Mouse (Mus musculus): ENCODE results near the gene Gon7. TPM values are rescaled to one million over a fixed set of nuclear protein-coding genes. Genes with fewer than 3 reads are reported as not detected.

Gon7 gene
- polyA plus RNA-seq, 1 experiment: 10.4 TPM

DNA sequence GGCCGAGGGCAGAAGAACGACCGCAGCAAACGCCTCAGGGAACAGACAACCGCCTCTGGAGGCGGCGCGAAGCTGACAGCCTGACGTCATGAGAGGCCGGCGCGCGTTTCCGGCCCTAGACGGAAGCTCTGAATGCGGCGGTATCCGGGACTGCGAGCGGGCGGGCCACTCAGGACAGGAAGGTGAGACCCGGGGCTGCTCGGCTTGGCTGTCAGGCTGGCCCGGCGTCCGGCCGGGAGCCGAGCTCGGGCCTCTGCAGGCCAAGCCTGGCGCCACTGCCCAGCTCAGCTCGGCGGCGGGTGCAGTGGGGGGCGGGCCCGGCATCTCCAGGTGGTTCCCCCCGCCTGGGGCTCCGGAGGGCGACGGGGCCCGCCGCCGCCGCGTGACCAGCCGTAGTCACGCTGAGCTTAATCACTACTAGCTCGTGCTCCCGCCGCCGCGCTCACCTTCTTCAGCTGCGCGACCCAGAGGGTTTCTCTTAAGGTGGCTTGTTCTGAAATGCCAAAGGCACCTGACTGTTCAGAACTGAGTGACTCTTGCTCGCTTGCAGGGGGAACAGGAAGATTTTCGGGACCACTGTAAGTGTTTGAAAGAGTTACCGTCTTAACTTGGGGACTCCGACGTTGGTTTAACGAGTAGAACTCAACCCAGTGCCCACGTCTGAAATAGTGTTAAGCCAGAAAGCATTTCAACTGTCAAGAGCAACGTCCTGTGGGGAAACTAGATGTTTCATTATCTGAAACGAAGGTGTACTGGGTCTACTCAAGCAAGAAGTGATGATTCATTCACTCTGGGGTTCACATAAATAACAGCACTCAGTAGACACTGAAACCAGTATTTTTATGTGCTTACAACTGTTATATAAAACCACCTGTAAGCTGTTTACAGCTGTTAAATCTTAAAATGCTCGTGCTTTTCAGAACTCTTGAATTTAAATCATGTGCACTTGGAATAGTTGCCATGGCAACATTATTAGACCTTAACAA lies 13.7 kb downstream of the Gon7 start, which contains the start of the genes Moap1 and Tmem251:
Gene Moap1, minus strand, starts transcription at position 73 of the 986 bp plus-strand sequence.
Gene Tmem251, plus strand, starts transcription at position 174 of the 986 bp plus-strand sequence.
- no peaks in the 10 kb centered on the region for H3K27me3 ChIP-seq (replicated peaks)
- no peaks in the 10 kb centered on the region for H3K9me3 ChIP-seq
- H3K4me1 ChIP-seq: peaks cover 46% of the 10 kb centered on the region
- peak within 1 kb of the TSS; percentile 93 for H3K4me3 ChIP-seq (replicated peaks)
- peaks cover 27% of the 10 kb centered on the region for H3K36me3 ChIP-seq (replicated peaks; ENCODE audit: low read length)
- TF ChIP-seq GATA1 (IDR thresholded peaks at IDR 0.05; ENCODE audit: borderline replicate concordance, low read length) (no peak), FLI1 (IDR thresholded peaks at IDR 0.05; ENCODE audit: low read length) (peak; percentile 77; the same call in 1 of the 2 replicates)

DNA sequence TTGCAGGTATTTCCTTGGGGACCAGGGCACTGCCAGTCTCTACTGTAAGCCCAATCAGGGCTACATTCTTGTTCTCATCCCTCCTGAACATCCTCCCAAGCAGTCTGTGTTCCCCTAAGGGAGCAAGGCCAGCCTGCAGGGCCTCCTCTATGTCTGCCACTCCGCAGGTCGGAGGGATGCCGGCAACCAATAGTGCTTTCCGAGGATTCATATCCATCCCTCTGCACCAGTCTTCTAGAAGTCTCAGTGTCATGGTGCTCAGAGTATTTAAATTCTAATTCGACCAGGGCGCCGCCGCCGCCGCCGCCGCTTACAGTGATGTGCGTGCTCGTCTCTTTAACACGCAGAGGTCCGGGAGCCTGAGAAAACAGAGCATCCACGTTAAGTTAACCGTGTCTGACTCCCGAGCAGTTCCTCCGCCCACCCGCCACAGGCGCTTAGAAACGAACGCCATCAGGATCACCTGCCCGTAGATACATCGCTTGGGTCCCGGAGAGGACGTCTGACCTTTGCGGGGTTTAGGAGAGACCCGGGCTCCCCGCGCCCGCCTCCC lies 14.5 kb downstream of the Gon7 start:
- Histone ChIP-seq H3K9me3 (no peaks in the 10 kb centered on the region), H3K4me3 (replicated peaks) (peak overlapping the region; percentile 93), H3K4me1 (peaks cover 38% of the 10 kb centered on the region), H3K36me3 (replicated peaks; ENCODE audit: low read length) (peaks cover 22% of the 10 kb centered on the region), H3K27me3 (replicated peaks) (no peaks in the 10 kb centered on the region)
- TF ChIP-seq FLI1 (IDR thresholded peaks at IDR 0.05; ENCODE audit: low read length) (no peak), GATA1 (IDR thresholded peaks at IDR 0.05; ENCODE audit: borderline replicate concordance, low read length) (no peak)

- no peak overlapping the region for H3K4me3 ChIP-seq (replicated peaks)
- peaks cover 34% of the 10 kb centered on the region for H3K4me1 ChIP-seq
- no peaks in the 10 kb centered on the region for H3K27me3 ChIP-seq (replicated peaks)
- H3K9me3 ChIP-seq: 0 out of 2 replicates have a peak, but pooled peaks cover under 1% of the 10 kb centered on the region
- peaks cover 18% of the 10 kb centered on the region for H3K36me3 ChIP-seq (replicated peaks; ENCODE audit: low read length)
- TF ChIP-seq FLI1 (IDR thresholded peaks at IDR 0.05; ENCODE audit: low read length): no peak
- TF ChIP-seq GATA1 (IDR thresholded peaks at IDR 0.05; ENCODE audit: borderline replicate concordance, low read length): no peak
These were observed 15.5 kb downstream of the Gon7 start for GRCm38 (mm10) chr12:102742056-102742455.

- H3K4me3 ChIP-seq (replicated peaks): no peak overlapping the region
- H3K9me3 ChIP-seq: peaks cover 6% of the 10 kb centered on the region
- H3K36me3 ChIP-seq (replicated peaks; ENCODE audit: low read length): peaks cover 11% of the 10 kb centered on the region
- H3K4me1 ChIP-seq: peaks cover 43% of the 10 kb centered on the region
- H3K27me3 ChIP-seq (replicated peaks): no peaks in the 10 kb centered on the region
- no peak for TF ChIP-seq FLI1 (IDR thresholded peaks at IDR 0.05; ENCODE audit: low read length)
- TF ChIP-seq GATA1 (IDR thresholded peaks at IDR 0.05; ENCODE audit: borderline replicate concordance, low read length): no peak
These were observed 17.3 kb downstream of the Gon7 start for GRCm38 (mm10) chr12:102740285-102740684.

- Histone ChIP-seq H3K36me3 (replicated peaks; ENCODE audit: low read length) (peaks cover 11% of the 10 kb centered on the region), H3K4me1 (peaks cover 45% of the 10 kb centered on the region), H3K27me3 (replicated peaks) (no peaks in the 10 kb centered on the region), H3K4me3 (replicated peaks) (no peak overlapping the region), H3K9me3 (peaks cover 6% of the 10 kb centered on the region)
- TF ChIP-seq FLI1 (IDR thresholded peaks at IDR 0.05; ENCODE audit: low read length): no peak
- no peak for TF ChIP-seq GATA1 (IDR thresholded peaks at IDR 0.05; ENCODE audit: borderline replicate concordance, low read length)
These were observed 18.5 kb downstream of the Gon7 start for GRCm38 (mm10) chr12:102739096-102739495.

GRCm38 (mm10) chr12:102733381-102733780 lies 24.2 kb downstream of the Gon7 start:
- H3K36me3 ChIP-seq (replicated peaks; ENCODE audit: low read length): peaks cover 5% of the 10 kb centered on the region
- no peak for TF ChIP-seq FLI1 (IDR thresholded peaks at IDR 0.05; ENCODE audit: low read length)
- no peak for TF ChIP-seq GATA1 (IDR thresholded peaks at IDR 0.05; ENCODE audit: borderline replicate concordance, low read length)
- H3K27me3 ChIP-seq (replicated peaks): no peaks in the 10 kb centered on the region
- peaks cover 6% of the 10 kb centered on the region for H3K9me3 ChIP-seq
- peaks cover 71% of the 10 kb centered on the region for H3K4me1 ChIP-seq
- H3K4me3 ChIP-seq (replicated peaks): no peak overlapping the region

- Histone ChIP-seq H3K4me1 (peaks cover 68% of the 10 kb centered on the region), H3K27me3 (replicated peaks) (peaks cover 2% of the 10 kb centered on the region), H3K4me3 (replicated peaks) (no peak overlapping the region), H3K36me3 (replicated peaks; ENCODE audit: low read length) (no peaks in the 10 kb centered on the region), H3K9me3 (peaks cover 7% of the 10 kb centered on the region)
- TF ChIP-seq GATA1 (IDR thresholded peaks at IDR 0.05; ENCODE audit: borderline replicate concordance, low read length): no peak
These were observed 26.6 kb downstream of the Gon7 start for GRCm38 (mm10) chr12:102730798-102731619.

DNA sequence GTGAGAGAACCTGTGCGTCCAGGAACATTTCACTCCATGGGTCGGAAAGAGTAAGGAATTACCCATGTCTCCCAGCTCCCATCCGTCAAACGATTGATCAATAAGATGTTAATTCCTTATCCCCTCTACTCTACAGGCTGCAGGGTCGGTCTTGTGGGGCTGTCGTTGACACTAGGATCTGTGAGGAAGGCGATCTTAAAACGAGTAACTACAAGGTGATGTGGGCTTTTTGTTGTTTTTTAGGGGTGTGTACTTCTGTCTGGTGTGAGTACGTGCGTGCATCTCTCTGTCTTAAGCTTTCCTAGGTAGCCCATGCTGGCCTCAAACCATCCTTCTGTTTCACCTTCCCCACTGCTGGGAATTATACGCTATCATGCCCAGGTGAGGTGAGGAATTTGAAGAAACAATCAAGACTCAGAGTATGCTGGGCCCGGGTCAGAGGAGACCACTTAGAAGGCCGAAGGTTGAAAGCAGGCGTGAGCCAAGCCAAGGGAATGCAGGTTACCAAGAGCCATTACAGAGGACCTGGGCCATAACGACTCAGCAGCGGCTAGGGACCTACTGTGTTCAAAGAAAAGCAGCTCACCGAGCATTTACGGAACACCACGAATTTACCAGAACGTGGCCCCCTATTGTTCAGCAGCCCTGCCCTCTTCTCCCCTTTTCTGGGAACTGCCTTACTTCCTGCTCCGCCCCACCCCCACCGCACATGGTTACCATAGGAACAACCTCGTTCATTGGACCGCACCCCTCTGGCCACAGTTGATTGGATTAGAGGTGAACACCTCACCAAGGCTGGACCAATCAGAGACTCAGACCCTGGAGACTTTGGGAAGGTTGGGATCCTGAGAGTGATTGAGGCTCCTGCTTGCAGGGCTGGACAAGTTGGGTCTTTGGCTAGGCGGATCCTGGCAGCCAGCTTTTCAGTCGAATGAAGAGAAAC lies 27.5 kb downstream of the Gon7 start:
- Histone ChIP-seq H3K27me3 (replicated peaks) (peaks cover 2% of the 10 kb centered on the region), H3K36me3 (replicated peaks; ENCODE audit: low read length) (no peaks in the 10 kb centered on the region), H3K4me1 (peaks cover 68% of the 10 kb centered on the region), H3K4me3 (replicated peaks) (peak overlapping the region; percentile 78), H3K9me3 (peaks cover 7% of the 10 kb centered on the region)
- no peak for TF ChIP-seq FLI1 (IDR thresholded peaks at IDR 0.05; ENCODE audit: low read length)
- TF ChIP-seq GATA1 (IDR thresholded peaks at IDR 0.05; ENCODE audit: borderline replicate concordance, low read length): no peak
